8 mouse cellular contexts compared by ENCODE assay signal in genomic region chr19:5085145-5085863, GRCm38 (mm10). TPM values are rescaled to one million over a fixed set of nuclear protein-coding genes. Genes with fewer than 3 reads are reported as not detected.
DNase-seq lines count a peak whose midpoint lies in the region; ATAC-seq and TF ChIP-seq lines count a peak whose summit lies in the region.

Gene Tmem151a (minus strand): TSS chr19:5085531.

- H3K4me1 ChIP-seq in heart, postnatal 0 days (ENCODE audit: control insufficient read depth, insufficient read depth), result peaks cover 14% of the 10 kb centered on the region

- no peak within 1 kb of the TSS for H3K27ac ChIP-seq in heart, postnatal 0 days (ENCODE audit: low read depth)

- TF ChIP-seq EP300 in heart, postnatal 0 days (IDR thresholded peaks at IDR 0.05; ENCODE audit: low read depth), result no peak

- H3K4me3 ChIP-seq in heart, postnatal 0 days (ENCODE audit: low read depth, low read length), result peak within 1 kb of the TSS; percentile 50

- peak; percentile 39 to 58 for DNase-seq in spleen, postnatal 10 days (ENCODE audit: low spot score in 2 of 2)
- no peak for DNase-seq in spleen, adult 18-20 months
- peak; percentile 71 for DNase-seq in cerebellum, adult 8-10 months
- no peak for DNase-seq in heart, postnatal 0 days (ENCODE audit: low spot score)
- DNase-seq in layer of hippocampus, adult 8-10 months (ENCODE audit: low spot score in 2 of 2), result no peak
- DNase-seq in lung, postnatal 36 days, result peak; percentile 58
- peak; percentile 22 for DNase-seq in testis, postnatal 14 days (ENCODE audit: low spot score)
- no peak for DNase-seq in gastrocnemius, adult 8-10 months (ENCODE audit: low spot score in 2 of 2)

- WGBS in heart, postnatal 0 days, result under 1% methylated on average over 49 of the region's 69 CpGs

- no peak within 1 kb of the TSS for H3K9ac ChIP-seq in heart, postnatal 0 days (replicated peaks; ENCODE audit: low read depth, low read length)

- no peak for ATAC-seq in heart, postnatal 0 days (ENCODE audit: insufficient read depth, low read depth)

- peaks cover 62% of the 10 kb centered on the region for H3K27me3 ChIP-seq in heart, postnatal 0 days (ENCODE audit: control insufficient read depth, insufficient read depth, low read length)

- no peaks in the 10 kb centered on the region for H3K9me3 ChIP-seq in heart, postnatal 0 days (replicated peaks; ENCODE audit: control insufficient read depth, low read length)

- H3K36me3 ChIP-seq in heart, postnatal 0 days (replicated peaks; ENCODE audit: control insufficient read depth, insufficient read depth, low read length), result peaks cover 1% of the 10 kb centered on the region; the same call in 1 of the 2 replicates

- no peak for TF ChIP-seq CTCF in heart, postnatal 0 days (IDR thresholded peaks at IDR 0.05; ENCODE audit: low read depth)

- peak within 1 kb of the TSS; percentile 70 for H3K4me2 ChIP-seq in heart, postnatal 0 days (ENCODE audit: low read depth, low read length)

RNA-seq across cellular contexts. Expression of gene Tmem151a, which starts in this region (rescaled TPM):
- 2.6 and 4.3 TPM in 2 replicates for total RNA-seq in heart, postnatal 0 days (2014; rRNA removed; ENCODE audit: low replicate concordance)
- polyA plus RNA-seq in heart, postnatal 0 days (2015; fragmentation: Nextera tagmentation; extraction: Ambion mirVana), result 3.0 and 3.3 TPM in 2 replicates
- 100 to 1,000 TPM; 104 to 117 (median 106) TPM for total RNA-seq in layer of hippocampus, adult 8-10 months (2022)
- total RNA-seq in gastrocnemius, adult 8-10 months (2022), result under 1 TPM in 1 of 4 experiments, not detected in 3; 0.12 TPM

Comparison
In these comparisons a context has a peak if more than half of its experiments do, and no peak if none do; other contexts are left out.
1. RNA of gene Tmem151a (total RNA-seq): 104 to 117 TPM in layer of hippocampus, adult 8-10 months; 2.6 to 4.3 TPM in heart, postnatal 0 days and 0.12 TPM in gastrocnemius, adult 8-10 months; every median in the first group is over 10 times any median in the second.
2. DNase-seq: peak in spleen, postnatal 10 days (2 of 2), cerebellum, adult 8-10 months (single experiment), lung, postnatal 36 days (single experiment) and testis, postnatal 14 days (single experiment); none in spleen, adult 18-20 months (0 of 2), heart, postnatal 0 days (single experiment), layer of hippocampus, adult 8-10 months (0 of 2) and gastrocnemius, adult 8-10 months (0 of 2).